Mouse (Mus musculus) megakaryocyte, embryonic 14.5 days (primary cell): Measurements from ENCODE around the gene Spata2.

ENCODE experiments used
- FLI1 ChIP-seq: IDR thresholded peaks from 2 replicates; pipeline ENCODE4 v1.6.1; 2012; ENCODE audit warnings: low read length, inconsistent platforms, mixed read lengths
- GATA1 ChIP-seq: IDR thresholded peaks from 3 replicates; pipeline ENCODE4 v1.6.1; 2012; ENCODE audit warnings: mixed read lengths, low read length, inconsistent platforms, borderline replicate concordance

DNA sequence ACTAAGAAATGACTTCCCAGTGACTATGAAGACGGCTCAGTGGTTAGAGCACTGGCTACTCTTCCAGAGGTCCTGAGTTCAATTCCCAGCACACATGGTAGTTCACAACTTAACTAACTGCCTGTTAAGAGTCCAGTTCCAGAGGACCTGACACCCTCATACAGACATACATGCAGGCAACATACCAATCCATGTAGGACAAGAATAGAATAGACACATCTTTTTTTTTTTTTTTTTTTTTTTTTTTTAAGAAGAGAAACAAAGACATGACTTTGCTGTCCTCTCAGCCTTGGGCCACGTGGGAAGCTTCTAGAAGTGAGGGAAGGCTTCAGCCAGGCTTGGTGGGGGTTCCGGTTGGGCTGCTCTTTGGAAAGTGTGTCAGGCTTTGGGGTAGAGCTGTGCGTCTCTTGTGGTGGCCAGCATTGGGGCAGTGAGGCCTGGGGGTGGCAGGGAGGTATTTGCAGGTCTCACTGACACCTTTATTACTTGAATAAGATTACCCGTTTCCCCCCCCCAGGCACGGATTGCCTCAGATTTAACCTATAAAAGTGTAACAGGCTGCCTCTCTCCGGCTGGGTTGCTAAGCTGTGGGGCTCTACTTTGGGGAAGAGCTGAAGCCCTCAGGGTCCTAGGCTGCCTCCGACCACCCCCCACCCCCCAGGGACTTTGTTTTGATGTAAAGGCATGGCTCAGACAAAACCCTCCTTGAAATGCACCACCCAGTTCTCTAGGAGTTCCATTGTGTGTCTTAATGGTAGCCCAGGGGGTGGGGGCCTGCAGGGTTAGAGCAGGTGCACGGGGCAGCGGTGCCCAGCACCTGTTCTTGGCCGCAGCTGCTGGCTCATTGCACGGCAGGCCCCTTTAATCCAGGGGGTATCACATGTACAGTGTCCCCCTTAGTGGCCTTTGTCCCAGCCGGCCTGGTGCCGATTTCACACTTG, 47.1 kb upstream of the Spata2 start:
- TF ChIP-seq GATA1 (no peak), FLI1 (no peak)
